Mouse (Mus musculus): Measurements from ENCODE around the gene Etv6. TPM values are rescaled to one million over a fixed set of nuclear protein-coding genes. Genes with fewer than 3 reads are reported as not detected.
A peak's percentile ranks its signal among the peaks of the same experiment; 100 is the strongest.

Etv6 gene
- polyA plus RNA-seq, 1 experiment from 2014 or later = 12.6 TPM

DNA sequence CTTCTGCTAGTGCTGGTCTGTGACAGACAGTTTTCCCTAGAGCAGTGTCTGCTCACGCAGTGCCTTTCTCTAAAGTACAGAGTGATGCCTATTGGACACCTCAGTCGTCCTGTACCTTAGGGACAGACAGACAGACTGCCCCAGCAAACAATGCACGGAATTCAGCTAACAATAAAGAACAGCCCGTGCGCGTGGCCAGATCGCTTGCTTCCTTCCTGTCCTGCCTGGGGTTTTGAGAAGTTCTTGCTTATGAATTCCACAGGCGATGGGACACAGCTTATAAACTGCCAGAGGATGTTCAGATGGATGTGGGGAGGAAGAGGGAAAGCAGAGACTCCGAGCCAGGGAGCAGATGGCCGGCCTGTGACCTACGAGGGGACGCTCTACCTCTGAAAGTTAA is 25.3 kb downstream of the Etv6 start:
- Histone ChIP-seq H3K4me2 (ENCODE audit: low read depth, low read length) (no peak overlapping the region), H3K4me1 (replicated peaks; ENCODE audit: control insufficient read depth, insufficient read depth, low read length) (peaks cover 19% of the 10 kb centered on the region), H3K4me3 (ENCODE audit: low read length) (no peak overlapping the region), H3K27ac (ENCODE audit: low read length) (no peak overlapping the region), H3K27me3 (ENCODE audit: control insufficient read depth, insufficient read depth, low read depth, low read length) (no peaks in the 10 kb centered on the region), H3K36me3 (ENCODE audit: control insufficient read depth, insufficient read depth, low read length) (no peaks in the 10 kb centered on the region), H3K9me3 (ENCODE audit: control insufficient read depth, low read length) (no peaks in the 10 kb centered on the region), H3K9ac (ENCODE audit: low read length) (no peak overlapping the region)
- WGBS = 46% methylated on average over 12 of the region's 12 CpGs
- ATAC-seq (ENCODE audit: low read depth) = peak; percentile 59

DNA sequence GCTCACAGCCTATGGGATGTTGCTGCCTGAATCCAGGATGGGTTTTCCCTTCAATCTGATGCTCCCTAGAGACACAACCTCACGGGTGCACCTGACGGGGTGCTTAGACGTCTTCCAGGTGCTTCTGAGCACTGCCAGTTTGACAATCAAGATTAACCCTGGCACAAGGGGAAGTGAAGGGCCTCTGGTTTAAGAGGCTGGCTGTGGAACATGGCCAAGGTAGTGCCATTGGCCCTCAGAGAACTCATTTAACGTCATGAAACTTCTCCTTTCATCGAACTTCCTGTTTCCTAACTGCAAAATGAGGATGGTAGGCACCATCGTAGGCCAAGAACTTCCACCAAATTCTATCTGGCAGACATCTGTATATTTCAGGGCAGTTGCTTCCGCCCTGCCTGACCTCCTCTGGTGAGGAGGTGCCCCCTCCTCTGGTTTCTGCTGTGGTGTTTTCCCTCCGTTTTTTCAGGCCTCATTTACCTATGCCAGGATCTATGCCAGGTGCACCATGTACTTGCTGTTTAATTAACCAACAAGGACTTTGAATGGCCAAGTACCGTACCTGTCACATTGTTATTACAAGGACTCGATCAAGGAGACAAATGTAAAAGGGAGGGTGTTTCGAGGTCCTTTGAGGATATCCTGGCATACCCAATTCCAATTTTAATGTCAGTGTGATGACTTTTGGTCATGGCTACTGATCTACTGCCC is 29.7 kb downstream of the Etv6 start:
- peaks cover 18% of the 10 kb centered on the region for H3K4me1 ChIP-seq (replicated peaks; ENCODE audit: control insufficient read depth, insufficient read depth, low read length)
- 62% methylated on average over 11 of the region's 11 CpGs for WGBS
- no peak overlapping the region for H3K4me2 ChIP-seq (ENCODE audit: low read depth, low read length)
- H3K27me3 ChIP-seq (ENCODE audit: control insufficient read depth, insufficient read depth, low read depth, low read length) = no peaks in the 10 kb centered on the region
- H3K4me3 ChIP-seq (ENCODE audit: low read length) = no peak overlapping the region
- peaks cover 10% of the 10 kb centered on the region for H3K36me3 ChIP-seq (ENCODE audit: control insufficient read depth, insufficient read depth, low read length)
- no peak overlapping the region for H3K27ac ChIP-seq (ENCODE audit: low read length)
- H3K9me3 ChIP-seq (ENCODE audit: control insufficient read depth, low read length) = no peaks in the 10 kb centered on the region
- no peak for ATAC-seq (ENCODE audit: low read depth)
- H3K9ac ChIP-seq (ENCODE audit: low read length) = no peak overlapping the region

DNA sequence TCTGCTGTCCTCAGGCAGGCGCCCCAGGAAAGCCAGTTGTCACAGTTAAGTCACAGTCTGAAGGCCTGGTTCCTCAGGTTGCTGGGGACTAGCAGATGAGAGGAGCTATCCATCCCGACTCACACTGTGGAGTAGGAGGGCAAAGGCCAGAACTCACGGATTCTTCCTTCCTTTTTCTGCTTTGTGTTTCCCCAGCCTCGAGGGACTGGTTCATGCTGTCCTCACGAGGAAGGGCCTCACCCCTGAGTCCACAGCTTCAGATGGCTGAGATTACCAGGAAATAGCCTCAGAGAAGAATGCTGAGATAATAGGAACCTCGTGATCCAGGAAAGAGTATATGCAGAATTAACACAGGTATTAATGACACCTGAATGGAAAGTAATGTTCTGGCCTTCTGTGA is 30.6 kb downstream of the Etv6 start:
- Histone ChIP-seq H3K9ac (ENCODE audit: low read length) (0 out of 2 replicates have a peak overlapping the region, but pooled peaks have one; percentile 24), H3K9me3 (ENCODE audit: control insufficient read depth, low read length) (no peaks in the 10 kb centered on the region), H3K4me3 (ENCODE audit: low read length) (no peak overlapping the region), H3K4me2 (ENCODE audit: low read depth, low read length) (no peak overlapping the region), H3K4me1 (replicated peaks; ENCODE audit: control insufficient read depth, insufficient read depth, low read length) (peaks cover 13% of the 10 kb centered on the region), H3K27ac (ENCODE audit: low read length) (no peak overlapping the region), H3K36me3 (ENCODE audit: control insufficient read depth, insufficient read depth, low read length) (peaks cover 10% of the 10 kb centered on the region), H3K27me3 (ENCODE audit: control insufficient read depth, insufficient read depth, low read depth, low read length) (no peaks in the 10 kb centered on the region)
- 43% methylated on average over 6 of the region's 6 CpGs for WGBS
- ATAC-seq (ENCODE audit: low read depth) = no peak

DNA sequence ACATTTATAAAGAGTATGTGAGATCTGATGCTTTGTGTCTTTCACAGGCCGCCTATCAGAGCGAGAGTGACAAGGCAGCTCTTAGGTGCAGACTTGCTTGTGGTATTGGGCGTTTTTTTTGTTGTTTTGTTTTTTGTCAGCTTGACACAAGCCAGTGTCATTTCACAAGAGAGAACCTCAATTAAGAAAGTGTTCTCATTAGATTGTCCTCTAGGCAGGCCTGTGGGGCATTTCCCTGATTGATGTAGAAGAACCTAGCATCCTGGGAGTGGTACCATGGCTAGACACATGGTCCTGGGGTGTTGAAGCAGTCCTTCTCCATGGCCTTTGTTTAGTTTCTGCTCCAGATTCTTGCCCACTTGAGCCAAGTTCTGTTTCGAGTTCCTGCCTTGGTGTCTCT is 31.5 kb downstream of the Etv6 start:
- Histone ChIP-seq H3K4me3 (ENCODE audit: low read length) (no peak overlapping the region), H3K4me1 (replicated peaks; ENCODE audit: control insufficient read depth, insufficient read depth, low read length) (peaks cover 8% of the 10 kb centered on the region), H3K27ac (ENCODE audit: low read length) (no peak overlapping the region), H3K4me2 (ENCODE audit: low read depth, low read length) (no peak overlapping the region), H3K36me3 (ENCODE audit: control insufficient read depth, insufficient read depth, low read length) (peaks cover 10% of the 10 kb centered on the region), H3K9me3 (ENCODE audit: control insufficient read depth, low read length) (no peaks in the 10 kb centered on the region), H3K27me3 (ENCODE audit: control insufficient read depth, insufficient read depth, low read depth, low read length) (no peaks in the 10 kb centered on the region), H3K9ac (ENCODE audit: low read length) (no peak overlapping the region)
- ATAC-seq (ENCODE audit: low read depth) = no peak
- WGBS = 77% methylated on average over 4 of the region's 4 CpGs

DNA sequence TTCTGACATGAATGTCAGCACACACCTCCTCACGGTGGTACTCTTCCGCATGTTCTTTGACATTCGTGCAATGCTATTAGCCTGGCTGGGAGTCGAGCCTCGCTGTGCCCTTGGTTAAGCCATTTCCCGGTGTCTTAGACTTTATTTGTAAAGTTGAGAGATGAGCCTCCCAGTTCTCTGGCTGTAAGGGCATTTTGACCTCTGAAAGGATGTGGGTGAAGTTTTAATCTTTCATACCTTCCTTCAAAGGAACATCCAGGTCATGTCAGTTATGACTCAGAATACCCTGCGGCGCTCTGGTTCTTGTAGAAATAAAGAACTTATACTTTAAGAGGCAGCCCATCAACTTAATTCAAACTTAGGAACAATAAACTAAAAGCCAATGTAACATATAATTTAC is 32.0 kb downstream of the Etv6 start:
- 79% methylated on average over 8 of the region's 8 CpGs for WGBS
- ATAC-seq (ENCODE audit: low read depth) = no peak
- Histone ChIP-seq H3K4me1 (replicated peaks; ENCODE audit: control insufficient read depth, insufficient read depth, low read length) (peaks cover 8% of the 10 kb centered on the region), H3K4me2 (ENCODE audit: low read depth, low read length) (no peak overlapping the region), H3K27me3 (ENCODE audit: control insufficient read depth, insufficient read depth, low read depth, low read length) (no peaks in the 10 kb centered on the region), H3K36me3 (ENCODE audit: control insufficient read depth, insufficient read depth, low read length) (peaks cover 10% of the 10 kb centered on the region), H3K9me3 (ENCODE audit: control insufficient read depth, low read length) (no peaks in the 10 kb centered on the region), H3K9ac (ENCODE audit: low read length) (no peak overlapping the region), H3K4me3 (ENCODE audit: low read length) (no peak overlapping the region), H3K27ac (ENCODE audit: low read length) (no peak overlapping the region)

DNA sequence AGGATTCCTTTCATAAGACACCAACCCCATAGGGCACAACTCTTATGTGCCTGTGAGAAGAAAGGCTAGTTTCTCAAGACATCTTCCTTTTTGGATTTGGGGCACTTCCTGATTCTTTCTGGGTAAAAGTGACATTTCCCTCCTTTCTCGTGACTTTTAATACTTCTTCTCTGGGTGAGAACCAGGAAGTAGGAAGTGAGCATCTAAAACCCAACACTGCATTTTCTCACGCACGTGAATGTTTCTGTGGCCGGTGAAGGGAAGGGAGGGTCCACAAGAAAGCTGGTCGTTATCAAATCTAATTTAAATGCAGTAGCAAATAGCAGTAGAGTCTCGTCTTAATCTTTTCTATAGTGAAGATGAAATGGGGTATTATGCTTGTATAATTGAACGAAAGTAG is 36.9 kb downstream of the Etv6 start:
- no peak overlapping the region for H3K27ac ChIP-seq (ENCODE audit: low read length)
- peaks cover 4% of the 10 kb centered on the region for H3K36me3 ChIP-seq (ENCODE audit: control insufficient read depth, insufficient read depth, low read length)
- no peaks in the 10 kb centered on the region for H3K4me1 ChIP-seq (replicated peaks; ENCODE audit: control insufficient read depth, insufficient read depth, low read length)
- no peak for ATAC-seq (ENCODE audit: low read depth)
- 71% methylated on average over 7 of the region's 7 CpGs for WGBS
- H3K4me2 ChIP-seq (ENCODE audit: low read depth, low read length) = no peak overlapping the region
- H3K4me3 ChIP-seq (ENCODE audit: low read length) = no peak overlapping the region
- H3K9ac ChIP-seq (ENCODE audit: low read length) = no peak overlapping the region
- no peaks in the 10 kb centered on the region for H3K27me3 ChIP-seq (ENCODE audit: control insufficient read depth, insufficient read depth, low read depth, low read length)
- H3K9me3 ChIP-seq (ENCODE audit: control insufficient read depth, low read length) = no peaks in the 10 kb centered on the region

DNA sequence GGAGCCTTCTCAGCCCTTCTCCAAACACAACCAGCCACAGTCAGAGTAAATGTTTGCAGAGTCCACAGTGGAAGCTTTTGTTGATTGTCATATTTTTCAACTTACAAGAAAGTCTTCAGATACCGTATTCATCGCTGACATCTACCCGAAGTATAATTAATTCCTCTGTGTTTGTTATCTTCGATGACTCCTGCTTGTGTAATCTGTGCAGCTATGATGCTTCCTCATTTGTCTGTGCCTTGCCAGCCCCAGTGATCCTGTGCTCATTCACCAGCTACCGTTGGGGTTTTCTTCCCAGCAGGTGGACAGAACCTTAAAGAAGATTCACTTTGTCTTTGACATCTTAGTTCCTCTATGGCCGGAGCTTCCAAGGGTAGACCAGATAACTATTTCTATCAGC is 37.4 kb downstream of the Etv6 start:
- H3K27ac ChIP-seq (ENCODE audit: low read length) = no peak overlapping the region
- H3K4me2 ChIP-seq (ENCODE audit: low read depth, low read length) = no peak overlapping the region
- WGBS = 74% methylated on average over 6 of the region's 6 CpGs
- no peaks in the 10 kb centered on the region for H3K4me1 ChIP-seq (replicated peaks; ENCODE audit: control insufficient read depth, insufficient read depth, low read length)
- H3K36me3 ChIP-seq (ENCODE audit: control insufficient read depth, insufficient read depth, low read length) = peaks cover 4% of the 10 kb centered on the region
- H3K9ac ChIP-seq (ENCODE audit: low read length) = no peak overlapping the region
- no peaks in the 10 kb centered on the region for H3K27me3 ChIP-seq (ENCODE audit: control insufficient read depth, insufficient read depth, low read depth, low read length)
- no peak for ATAC-seq (ENCODE audit: low read depth)
- H3K9me3 ChIP-seq (ENCODE audit: control insufficient read depth, low read length) = no peaks in the 10 kb centered on the region
- H3K4me3 ChIP-seq (ENCODE audit: low read length) = no peak overlapping the region

DNA sequence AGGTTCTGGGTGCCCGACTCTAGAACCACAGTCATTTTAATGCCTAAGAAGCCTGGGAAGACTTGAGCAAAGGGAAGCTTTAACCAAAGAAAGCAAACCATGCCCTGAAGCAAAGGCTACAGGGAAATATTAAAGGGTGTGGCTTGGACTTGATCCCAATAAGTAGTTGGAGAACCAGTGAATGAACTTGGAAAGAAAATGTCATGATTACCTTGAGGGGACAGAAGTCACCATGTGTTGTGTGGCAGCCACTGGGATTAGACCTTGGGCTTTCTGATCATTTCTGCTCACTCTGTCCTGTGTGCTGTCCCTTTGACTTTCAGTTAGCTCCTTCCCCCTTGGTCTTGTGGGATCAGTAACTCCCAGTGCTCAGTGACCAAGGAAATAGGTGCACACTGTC is 38.9 kb downstream of the Etv6 start:
- no peak for ATAC-seq (ENCODE audit: low read depth)
- Histone ChIP-seq H3K9ac (ENCODE audit: low read length) (no peak overlapping the region), H3K9me3 (ENCODE audit: control insufficient read depth, low read length) (no peaks in the 10 kb centered on the region), H3K27ac (ENCODE audit: low read length) (no peak overlapping the region), H3K36me3 (ENCODE audit: control insufficient read depth, insufficient read depth, low read length) (peaks cover under 1% of the 10 kb centered on the region), H3K4me3 (ENCODE audit: low read length) (no peak overlapping the region), H3K27me3 (ENCODE audit: control insufficient read depth, insufficient read depth, low read depth, low read length) (no peaks in the 10 kb centered on the region), H3K4me1 (replicated peaks; ENCODE audit: control insufficient read depth, insufficient read depth, low read length) (no peaks in the 10 kb centered on the region), H3K4me2 (ENCODE audit: low read depth, low read length) (no peak overlapping the region)
- WGBS = 87% methylated on average over 1 of the region's 1 CpGs

DNA sequence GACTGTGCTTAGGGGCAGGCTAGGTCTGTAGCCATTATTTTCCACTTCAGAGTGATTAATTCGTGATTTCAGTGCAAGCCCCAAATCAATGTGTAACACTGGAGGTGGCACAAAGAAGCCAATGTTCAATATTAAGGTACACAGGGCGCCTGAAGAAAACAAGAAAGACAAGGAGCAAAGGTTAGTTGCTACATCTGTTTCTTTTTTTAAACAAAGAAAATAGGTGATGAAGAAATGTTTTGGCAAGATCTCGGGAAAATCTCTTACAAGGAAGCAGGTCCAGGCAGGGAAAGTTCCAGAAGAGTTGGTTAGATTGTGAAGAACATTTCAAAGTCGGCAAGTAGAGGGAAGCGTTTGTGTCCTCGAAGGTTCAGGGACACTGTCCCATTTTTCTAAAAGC is 39.5 kb downstream of the Etv6 start:
- Histone ChIP-seq H3K9me3 (ENCODE audit: control insufficient read depth, low read length) (no peaks in the 10 kb centered on the region), H3K27ac (ENCODE audit: low read length) (no peak overlapping the region), H3K36me3 (ENCODE audit: control insufficient read depth, insufficient read depth, low read length) (no peaks in the 10 kb centered on the region; the same call in 1 of the 2 replicates), H3K9ac (ENCODE audit: low read length) (no peak overlapping the region), H3K4me2 (ENCODE audit: low read depth, low read length) (no peak overlapping the region), H3K4me3 (ENCODE audit: low read length) (no peak overlapping the region), H3K27me3 (ENCODE audit: control insufficient read depth, insufficient read depth, low read depth, low read length) (no peaks in the 10 kb centered on the region), H3K4me1 (replicated peaks; ENCODE audit: control insufficient read depth, insufficient read depth, low read length) (no peaks in the 10 kb centered on the region)
- ATAC-seq (ENCODE audit: low read depth) = no peak
- 83% methylated on average over 6 of the region's 6 CpGs for WGBS

DNA sequence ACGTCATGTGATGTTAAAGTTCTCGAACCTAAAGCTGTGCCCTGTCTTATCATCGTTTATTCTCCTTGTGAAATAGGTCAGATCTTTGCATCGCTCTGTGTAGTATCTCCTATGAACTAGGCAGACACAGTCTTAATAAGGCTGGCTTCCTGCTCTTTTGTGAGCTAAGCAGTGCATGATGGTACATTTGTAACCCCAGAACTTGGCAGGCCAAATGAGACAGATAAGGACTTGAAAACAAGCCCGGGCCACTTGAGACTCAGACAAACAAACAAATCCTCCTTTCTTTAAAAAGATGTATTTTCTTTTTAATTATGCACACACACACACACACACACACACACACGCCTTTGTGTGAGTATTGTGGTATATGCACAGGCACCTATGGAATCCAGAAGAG is 42.5 kb downstream of the Etv6 start:
- H3K4me2 ChIP-seq (ENCODE audit: low read depth, low read length) = no peak overlapping the region
- no peaks in the 10 kb centered on the region for H3K4me1 ChIP-seq (replicated peaks; ENCODE audit: control insufficient read depth, insufficient read depth, low read length)
- H3K27ac ChIP-seq (ENCODE audit: low read length) = no peak overlapping the region
- no peak overlapping the region for H3K9ac ChIP-seq (ENCODE audit: low read length)
- no peaks in the 10 kb centered on the region for H3K36me3 ChIP-seq (ENCODE audit: control insufficient read depth, insufficient read depth, low read length)
- H3K27me3 ChIP-seq (ENCODE audit: control insufficient read depth, insufficient read depth, low read depth, low read length) = no peaks in the 10 kb centered on the region
- no peak for ATAC-seq (ENCODE audit: low read depth)
- H3K9me3 ChIP-seq (ENCODE audit: control insufficient read depth, low read length) = no peaks in the 10 kb centered on the region
- 57% methylated on average over 6 of the region's 6 CpGs for WGBS
- no peak overlapping the region for H3K4me3 ChIP-seq (ENCODE audit: low read length)
